Comparison of ENCODE assay signal across 30 mouse cellular contexts in the genomic region with DNA sequence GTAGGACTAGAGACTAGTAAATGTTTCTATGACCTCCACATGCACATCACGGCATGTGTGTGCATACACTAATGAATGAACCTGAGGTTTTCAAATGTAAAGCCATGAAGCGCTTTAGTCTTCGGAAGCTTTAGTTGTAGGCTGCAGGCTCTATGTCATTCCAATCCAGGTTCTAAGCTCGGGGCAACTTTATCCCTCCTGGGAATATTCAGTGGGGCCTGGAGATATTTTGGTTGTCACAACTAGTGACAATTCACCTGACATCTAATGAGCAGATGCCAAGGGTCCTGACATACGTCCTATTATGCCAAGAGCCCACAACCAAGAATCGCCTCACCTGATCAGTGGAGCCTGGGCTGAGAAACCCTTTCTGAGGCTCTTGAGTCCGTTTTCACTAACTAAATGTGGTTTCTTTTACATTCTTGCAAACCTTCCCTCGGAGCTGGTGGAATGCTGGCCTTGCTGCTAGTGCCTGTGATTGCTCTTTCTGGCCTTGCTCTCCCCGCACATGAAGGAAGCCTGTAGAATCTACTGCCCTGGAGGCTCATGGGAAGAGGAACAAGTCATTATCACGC.
"Had no signal": no experiment of that assay in that cellular context is flagged by ENCODE, and none has a peak within 500 bp of the region (broad histone marks: within the 10 kb centered on the region; RNA-seq: fewer than 3 reads in every experiment).

No protein-coding gene starts in this region.

- H3K27me3 ChIP-seq: heart, embryonic 12.5 days; heart, embryonic 13.5 days; heart, embryonic 15.5 days; hindbrain, embryonic 12.5 days; hindbrain, embryonic 13.5 days; hindbrain, embryonic 15.5 days; intestine, embryonic 15.5 days; kidney, embryonic 15.5 days had no signal

- H3K9me3 ChIP-seq: heart, embryonic 10.5 days; heart, embryonic 13.5 days; heart, embryonic 15.5 days; hindbrain, embryonic 10.5 days; hindbrain, embryonic 12.5 days; hindbrain, embryonic 13.5 days; hindbrain, embryonic 15.5 days; intestine, embryonic 15.5 days; kidney, embryonic 15.5 days had no signal

- H3K36me3 ChIP-seq: heart, embryonic 10.5 days; heart, embryonic 12.5 days; heart, embryonic 15.5 days; hindbrain, embryonic 10.5 days; hindbrain, embryonic 12.5 days; kidney, embryonic 15.5 days had no signal

- H3K27ac ChIP-seq: heart, embryonic 10.5 days; heart, embryonic 13.5 days; heart, embryonic 15.5 days; hindbrain, embryonic 10.5 days; hindbrain, embryonic 12.5 days; hindbrain, embryonic 13.5 days; hindbrain, embryonic 14.5 days; hindbrain, embryonic 15.5 days; hindbrain, postnatal 0 days; intestine, embryonic 15.5 days; kidney, embryonic 15.5 days; kidney, postnatal 0 days; layer of hippocampus, adult 2 months; left cerebral cortex, adult 2 months had no signal

- H3K4me3 ChIP-seq: heart, embryonic 10.5 days; heart, embryonic 12.5 days; heart, embryonic 13.5 days; heart, embryonic 15.5 days; hindbrain, embryonic 10.5 days; hindbrain, embryonic 12.5 days; hindbrain, embryonic 13.5 days; hindbrain, embryonic 15.5 days; intestine, embryonic 15.5 days; kidney, embryonic 15.5 days; layer of hippocampus, adult 2 months; left cerebral cortex, adult 2 months had no signal

- H3K9ac ChIP-seq: heart, embryonic 12.5 days; heart, embryonic 13.5 days; heart, embryonic 15.5 days; hindbrain, embryonic 12.5 days; hindbrain, embryonic 13.5 days; hindbrain, embryonic 14.5 days; hindbrain, embryonic 15.5 days; intestine, embryonic 15.5 days; kidney, embryonic 15.5 days had no signal

- DNase-seq: heart, postnatal 10 days; heart, postnatal 14 days; heart, postnatal 36 days; heart, postnatal 4 days; kidney, adult 11 months; kidney, adult 18-20 months; kidney, adult 2 months; kidney, adult 8-10 months; kidney, postnatal 10 days; kidney, postnatal 14 days; kidney, postnatal 25 days; kidney, postnatal 36 days; kidney, postnatal 4 days; layer of hippocampus, adult 9-11 months; layer of hippocampus, postnatal 36 days had no signal

- H3K4me1 ChIP-seq: heart, embryonic 10.5 days; heart, embryonic 15.5 days; hindbrain, embryonic 10.5 days; hindbrain, embryonic 12.5 days; hindbrain, embryonic 13.5 days; hindbrain, embryonic 15.5 days; intestine, embryonic 15.5 days; kidney, embryonic 15.5 days had no signal
